Mouse (Mus musculus): ENCODE measurements around the gene N4bp3. TPM values are rescaled to one million over a fixed set of nuclear protein-coding genes. Genes with fewer than 3 reads are reported as not detected.

N4bp3 gene
- total RNA-seq, 1 experiment from 2014 or later = 12.3 TPM

DNA sequence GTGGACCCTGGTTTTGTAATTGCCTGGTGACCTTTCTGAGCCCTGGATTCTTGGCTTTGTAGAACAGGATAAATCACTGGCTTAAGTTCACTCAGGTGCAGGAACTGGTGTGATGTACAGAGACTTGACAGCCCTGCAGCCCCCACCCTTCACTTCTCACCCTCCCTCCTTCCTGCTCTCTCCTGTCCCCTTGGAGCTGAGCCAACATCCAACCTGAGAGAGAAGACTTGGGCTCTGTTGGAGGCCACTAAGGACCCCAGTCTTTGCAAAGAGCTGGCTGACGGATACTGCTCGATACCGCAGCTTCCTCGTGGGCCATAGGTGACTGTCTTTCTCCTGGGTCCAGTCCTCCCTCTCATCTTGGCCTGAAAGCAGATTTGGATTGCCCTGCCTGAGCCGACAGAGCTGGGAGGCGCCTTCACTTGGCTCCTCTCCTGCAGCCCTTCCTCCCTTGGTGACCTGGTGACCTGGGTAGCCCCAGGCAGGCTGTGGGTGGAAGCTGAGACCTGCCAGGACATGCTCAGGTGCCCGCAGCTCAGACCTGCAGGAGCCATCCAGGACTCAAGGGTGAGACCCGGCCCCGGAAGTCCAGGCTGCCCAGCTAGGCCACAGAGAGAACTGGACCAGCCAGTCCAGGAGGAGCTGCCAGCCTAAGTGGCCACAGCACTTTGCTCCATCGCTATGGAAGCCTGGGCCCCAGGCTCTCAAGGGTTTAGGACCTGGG lies 6.3 kb upstream of the N4bp3 start:
- ATAC-seq (ENCODE audit: extremely low read depth, insufficient number of reproducible peaks, low FRiP score, poor library complexity, severe bottlenecking) = no peak

DNA sequence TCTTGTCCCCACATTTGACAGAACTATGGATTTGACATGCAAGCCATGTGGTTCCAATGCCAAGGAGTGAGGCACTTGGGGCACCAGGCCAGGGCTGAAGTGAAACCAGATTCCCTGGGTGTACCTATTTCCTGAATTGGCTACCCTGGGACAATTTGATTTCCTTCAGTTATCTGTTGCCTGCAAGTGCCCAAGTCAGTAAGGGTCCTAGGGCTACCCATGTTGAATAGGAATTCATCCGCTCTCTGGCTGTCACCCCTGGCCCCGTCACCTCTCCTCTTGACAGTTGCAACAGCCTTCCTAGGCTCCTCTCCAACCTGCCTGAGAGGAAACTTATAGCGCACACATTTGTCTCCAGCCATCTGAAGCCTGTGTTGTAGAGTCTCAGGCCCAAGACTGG lies 4.2 kb upstream of the N4bp3 start:
- no peak for ATAC-seq (ENCODE audit: extremely low read depth, insufficient number of reproducible peaks, low FRiP score, poor library complexity, severe bottlenecking)

DNA sequence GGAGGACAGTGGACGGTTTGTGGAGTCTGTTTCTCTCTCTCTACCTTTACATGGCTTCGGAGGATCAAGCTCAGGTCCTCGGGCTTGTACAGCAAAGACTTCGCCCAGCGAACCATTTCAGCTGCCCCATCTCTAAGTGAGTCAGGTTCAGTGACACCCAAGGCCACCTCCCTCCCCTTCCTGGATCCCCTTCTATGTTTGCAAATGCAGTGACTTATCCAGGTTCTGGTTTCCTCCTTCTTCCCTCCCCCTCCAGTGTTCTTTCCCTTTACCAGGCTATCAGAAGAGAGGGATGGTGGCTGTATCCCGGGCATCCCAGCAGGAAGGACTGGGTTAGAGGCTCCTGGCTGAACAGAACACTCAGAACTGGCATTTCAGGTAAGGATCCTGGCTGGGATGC lies 3.1 kb upstream of the N4bp3 start:
- ATAC-seq (ENCODE audit: extremely low read depth, insufficient number of reproducible peaks, low FRiP score, poor library complexity, severe bottlenecking) = no peak

DNA sequence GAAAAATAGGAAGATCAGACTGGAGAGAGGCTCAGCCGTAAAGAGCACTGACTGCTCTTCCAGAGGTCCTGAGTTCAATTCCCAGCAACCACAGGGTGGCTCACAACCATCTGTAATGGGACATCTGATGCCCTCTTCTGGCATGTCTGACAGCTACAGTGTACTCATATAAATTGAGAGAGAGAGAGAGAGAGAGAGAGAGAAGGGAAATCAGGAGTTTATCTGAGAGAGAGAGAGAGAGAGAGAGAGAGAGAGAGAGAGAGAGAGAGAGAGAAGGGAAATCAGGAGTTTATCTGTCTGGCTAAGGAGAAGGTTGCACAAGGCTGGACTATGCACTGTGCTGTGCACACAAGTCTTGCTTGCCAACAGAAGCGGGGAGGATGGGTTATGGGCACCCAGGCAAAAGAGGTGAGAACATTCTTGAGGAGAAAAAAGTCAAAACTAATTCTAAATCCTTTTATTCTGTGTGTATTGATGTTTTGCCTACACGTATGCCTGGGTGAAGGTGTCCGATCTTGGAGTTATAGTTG lies 2.3 kb upstream of the N4bp3 start:
- no peak for ATAC-seq (ENCODE audit: extremely low read depth, insufficient number of reproducible peaks, low FRiP score, poor library complexity, severe bottlenecking)

DNA sequence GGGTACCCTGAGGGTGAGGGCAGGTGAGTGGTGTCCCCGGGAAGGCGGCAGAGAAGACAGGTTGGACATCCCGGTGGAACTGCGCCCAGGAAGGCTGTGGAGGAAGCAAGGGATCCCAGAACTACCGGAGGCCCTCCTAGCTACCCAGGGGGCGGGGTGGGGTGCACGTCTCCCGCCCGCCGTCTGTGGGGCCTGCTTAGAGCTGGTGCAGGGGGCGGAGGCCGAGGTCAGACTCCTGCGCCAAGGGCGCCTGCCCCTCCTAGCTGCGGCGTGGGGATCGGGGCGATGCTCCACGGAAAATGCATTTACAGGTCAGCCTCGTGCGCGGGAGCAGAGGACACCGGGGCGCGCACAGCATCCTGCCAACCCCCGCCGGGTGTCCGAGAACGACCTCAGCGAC lies 381 bp downstream of the N4bp3 start:
- ATAC-seq (ENCODE audit: extremely low read depth, insufficient number of reproducible peaks, low FRiP score, poor library complexity, severe bottlenecking) = no peak

DNA sequence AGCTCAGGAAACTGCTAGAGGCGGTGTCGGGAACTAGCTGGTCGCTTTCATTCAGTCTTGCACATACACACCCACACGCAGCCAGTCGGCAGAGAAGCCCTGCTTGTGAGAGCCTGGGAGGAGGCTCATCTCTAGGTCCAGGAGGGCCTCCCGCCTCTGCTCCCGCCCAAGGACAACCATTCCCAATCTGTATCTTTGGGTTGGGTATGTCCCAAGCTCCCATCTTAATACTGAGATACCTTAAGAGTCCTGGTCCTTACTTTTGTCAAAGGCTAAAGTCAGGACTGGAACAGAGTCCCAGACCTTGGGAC lies 798 bp downstream of the N4bp3 start:
- no peak for ATAC-seq (ENCODE audit: extremely low read depth, insufficient number of reproducible peaks, low FRiP score, poor library complexity, severe bottlenecking)

DNA sequence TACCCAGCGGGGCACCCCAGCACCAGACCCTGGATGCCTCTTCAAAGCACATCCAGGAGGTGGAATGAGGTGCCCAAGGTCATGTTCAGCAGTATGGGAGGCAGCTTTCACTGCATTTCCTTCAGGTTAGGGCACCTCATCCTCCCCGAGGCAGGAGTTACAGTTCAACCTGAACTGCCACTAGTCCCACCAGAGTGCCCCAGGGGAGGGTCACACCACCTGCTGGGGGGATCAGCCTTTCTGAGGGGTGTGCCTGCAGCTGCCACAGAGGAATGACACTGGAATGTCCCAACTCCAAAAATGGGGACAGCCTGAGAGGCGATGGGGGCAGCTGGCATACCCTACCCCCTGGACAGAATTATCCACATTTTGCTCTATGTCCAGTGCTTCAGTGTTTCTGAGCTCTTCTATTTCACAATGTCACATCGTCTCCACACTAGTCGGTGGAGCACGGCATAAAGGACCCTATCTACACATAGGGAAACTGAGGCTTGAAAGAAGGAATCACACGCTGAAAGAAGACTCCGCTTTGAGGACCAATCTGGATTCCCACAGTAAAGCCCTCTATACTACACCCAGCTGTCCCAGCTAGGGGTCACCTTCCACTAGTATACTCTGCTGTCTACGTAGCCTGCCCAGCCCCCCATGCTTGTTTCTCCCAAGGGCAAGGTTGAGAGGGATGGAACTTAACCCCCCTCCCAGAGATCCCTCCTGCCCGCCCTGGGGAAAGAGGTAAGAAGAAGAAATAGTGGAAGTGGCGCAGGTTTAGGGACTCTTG lies 1.3 kb downstream of the N4bp3 start:
- no peak for ATAC-seq (ENCODE audit: extremely low read depth, insufficient number of reproducible peaks, low FRiP score, poor library complexity, severe bottlenecking)

DNA sequence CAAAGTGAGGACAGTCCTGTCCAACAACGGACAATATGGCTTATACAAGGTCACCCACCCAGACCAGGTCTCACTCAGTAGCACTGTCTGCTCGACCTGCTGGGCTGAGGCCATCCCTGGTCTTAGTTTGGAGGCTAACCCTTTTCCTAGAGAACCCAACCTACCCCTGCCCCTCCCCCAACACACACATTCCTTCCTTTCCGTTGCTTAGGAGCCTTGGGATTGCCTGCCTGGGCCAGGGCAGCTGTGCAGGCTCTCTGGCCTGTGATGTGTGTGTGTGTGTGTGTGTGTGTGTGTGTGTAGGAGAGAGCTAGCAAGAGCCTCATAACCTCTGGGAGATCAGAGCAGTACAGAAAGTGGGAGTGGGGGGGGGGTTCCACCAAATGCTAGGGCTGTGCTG lies 2.1 kb downstream of the N4bp3 start:
- no peak for ATAC-seq (ENCODE audit: extremely low read depth, insufficient number of reproducible peaks, low FRiP score, poor library complexity, severe bottlenecking)

DNA sequence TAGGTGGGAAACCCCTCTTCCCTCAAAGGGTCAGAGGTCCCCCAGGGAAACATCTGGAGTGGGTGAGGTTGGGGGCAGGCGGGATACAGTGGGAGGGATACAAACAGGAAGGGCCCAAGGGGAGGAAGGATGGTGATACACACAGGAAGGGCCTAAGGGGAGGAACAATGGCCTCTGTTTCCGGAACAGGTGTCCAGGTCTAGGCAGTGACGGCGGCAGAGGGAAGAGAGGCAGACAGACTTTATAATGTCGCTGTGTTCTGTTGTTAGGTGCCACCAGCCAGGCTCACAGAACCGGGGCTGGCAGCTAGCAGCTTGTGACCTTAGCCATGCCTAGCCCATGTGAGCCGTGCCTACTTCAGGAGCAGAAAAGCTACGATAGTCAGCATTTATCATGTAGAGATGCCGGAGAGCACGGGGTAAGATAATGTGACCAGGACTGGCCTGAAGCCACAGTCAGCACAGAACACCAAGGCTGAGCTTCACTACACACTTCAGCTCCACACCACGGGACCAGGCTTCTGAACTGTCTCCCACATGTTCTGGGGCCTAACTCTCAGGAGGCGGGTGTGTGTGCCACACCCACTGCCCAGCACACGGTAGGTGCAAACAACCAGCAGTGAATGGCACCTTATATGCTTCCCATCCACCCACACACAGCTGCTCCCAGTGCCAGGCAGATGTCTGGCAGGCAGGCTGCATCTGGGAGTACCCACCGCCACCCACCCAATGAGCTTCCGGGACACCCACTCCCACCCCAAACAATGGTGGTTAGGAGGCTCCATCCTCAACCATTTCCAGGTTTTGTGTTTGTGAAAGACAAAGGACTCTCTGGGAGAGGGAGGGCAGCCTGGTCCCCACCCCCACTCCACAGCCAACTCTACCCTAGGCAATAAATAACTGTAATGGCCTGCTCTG lies 3.6 kb downstream of the N4bp3 start:
- no peak for ATAC-seq (ENCODE audit: extremely low read depth, insufficient number of reproducible peaks, low FRiP score, poor library complexity, severe bottlenecking)

DNA sequence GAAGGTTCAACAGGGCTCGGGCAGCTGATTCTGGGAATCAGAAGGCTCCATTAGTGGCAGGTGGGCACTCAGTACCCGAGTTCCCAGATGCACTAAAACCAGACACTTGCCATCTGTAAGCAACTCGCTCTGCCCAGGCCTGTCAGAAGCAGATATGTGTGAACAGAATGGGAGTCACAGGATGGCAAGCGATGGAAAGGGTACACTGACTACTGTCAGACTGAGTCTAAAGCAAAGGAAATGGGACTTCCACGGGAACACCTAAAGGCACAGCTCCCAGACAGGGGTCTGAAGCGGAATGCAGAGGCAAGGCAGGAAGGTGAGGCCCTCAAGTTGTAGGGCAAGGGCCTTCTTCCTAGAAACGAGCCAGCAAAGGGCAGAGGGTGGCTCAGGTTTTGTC lies 4.4 kb downstream of the N4bp3 start:
- no peak for ATAC-seq (ENCODE audit: extremely low read depth, insufficient number of reproducible peaks, low FRiP score, poor library complexity, severe bottlenecking)

DNA sequence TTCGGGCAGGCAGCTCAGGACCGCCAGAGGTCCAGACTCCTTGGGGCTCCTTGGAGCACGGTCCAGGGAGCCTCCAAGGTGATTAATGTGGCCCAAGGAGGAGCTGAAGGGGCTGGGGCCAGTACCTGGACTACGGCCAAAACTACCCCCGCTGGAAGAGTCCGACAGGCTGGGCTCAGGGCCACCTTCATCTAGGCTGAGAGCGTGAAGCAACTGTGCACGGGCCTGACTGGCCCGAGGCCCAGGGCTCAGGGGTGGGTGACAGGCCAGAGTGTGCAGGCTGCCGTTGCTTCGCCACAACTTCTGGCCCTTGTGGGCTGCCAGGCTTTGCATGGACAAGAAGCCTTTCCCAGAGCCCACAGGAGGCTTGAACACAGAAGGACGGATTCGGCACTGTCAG lies 5.3 kb downstream of the N4bp3 start:
- no peak for ATAC-seq (ENCODE audit: extremely low read depth, insufficient number of reproducible peaks, low FRiP score, poor library complexity, severe bottlenecking)

DNA sequence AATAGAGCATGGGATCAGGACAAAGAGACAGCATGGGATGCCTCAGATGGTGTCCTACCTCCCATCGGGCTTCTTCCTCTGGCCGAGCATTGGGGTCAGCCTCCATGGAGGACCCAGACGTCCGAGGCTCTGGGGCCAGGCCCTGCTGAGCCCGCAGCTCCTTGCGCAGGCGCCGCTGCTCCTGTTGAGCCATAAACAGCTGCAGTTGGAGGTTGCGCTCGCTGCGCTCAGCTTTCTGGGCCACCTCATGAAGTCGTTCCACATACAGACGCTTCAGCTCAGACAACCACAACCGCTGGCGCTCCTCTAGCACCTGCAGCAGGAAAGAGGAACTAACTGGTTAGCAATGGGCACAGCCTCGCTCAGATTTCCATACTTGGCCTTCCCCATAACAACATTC lies 6.4 kb downstream of the N4bp3 start:
- peak; percentile 87 for ATAC-seq (ENCODE audit: extremely low read depth, insufficient number of reproducible peaks, low FRiP score, poor library complexity, severe bottlenecking)

DNA sequence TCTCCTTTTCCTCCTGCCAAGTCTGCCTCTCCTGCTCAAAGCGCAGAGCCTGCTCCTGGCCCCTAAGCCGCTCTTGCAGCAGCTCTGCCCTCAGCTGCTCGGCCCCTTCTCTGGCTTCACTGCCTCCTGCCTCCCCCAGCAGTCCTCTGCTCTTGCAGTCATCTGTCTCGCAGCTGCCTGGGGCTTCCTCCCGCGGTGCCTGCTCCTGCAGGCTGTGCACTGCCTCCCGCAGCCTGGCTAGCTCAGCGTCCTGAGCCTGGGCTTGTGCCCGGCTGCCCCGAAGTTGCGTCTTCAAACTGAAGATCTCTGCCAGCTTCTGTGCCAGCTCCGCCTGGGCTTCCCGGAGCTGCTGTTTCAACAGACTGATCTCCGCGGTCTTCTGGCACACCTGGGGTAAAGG lies 6.9 kb downstream of the N4bp3 start:
- ATAC-seq (ENCODE audit: extremely low read depth, insufficient number of reproducible peaks, low FRiP score, poor library complexity, severe bottlenecking) = no peak

DNA sequence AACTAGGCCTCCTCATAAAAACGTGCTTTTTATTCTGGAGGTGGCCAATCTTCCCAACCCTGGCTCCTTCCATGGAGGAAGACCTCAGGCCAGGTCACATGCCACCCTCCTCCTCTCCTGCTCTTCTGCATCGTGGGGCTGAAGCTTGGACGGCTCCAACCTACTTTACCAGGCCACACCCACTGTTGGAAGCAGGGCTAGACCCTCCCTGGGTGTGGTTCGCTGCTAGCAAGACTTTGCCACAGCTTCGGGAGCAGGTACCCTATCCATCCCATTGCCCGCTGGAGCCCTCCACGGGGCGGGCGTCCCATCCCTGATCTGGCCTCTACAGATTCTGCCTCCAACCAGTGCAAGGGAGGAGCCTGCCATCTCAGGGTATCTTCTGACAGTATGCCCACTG lies 7.4 kb downstream of the N4bp3 start:
- no peak for ATAC-seq (ENCODE audit: extremely low read depth, insufficient number of reproducible peaks, low FRiP score, poor library complexity, severe bottlenecking)

DNA sequence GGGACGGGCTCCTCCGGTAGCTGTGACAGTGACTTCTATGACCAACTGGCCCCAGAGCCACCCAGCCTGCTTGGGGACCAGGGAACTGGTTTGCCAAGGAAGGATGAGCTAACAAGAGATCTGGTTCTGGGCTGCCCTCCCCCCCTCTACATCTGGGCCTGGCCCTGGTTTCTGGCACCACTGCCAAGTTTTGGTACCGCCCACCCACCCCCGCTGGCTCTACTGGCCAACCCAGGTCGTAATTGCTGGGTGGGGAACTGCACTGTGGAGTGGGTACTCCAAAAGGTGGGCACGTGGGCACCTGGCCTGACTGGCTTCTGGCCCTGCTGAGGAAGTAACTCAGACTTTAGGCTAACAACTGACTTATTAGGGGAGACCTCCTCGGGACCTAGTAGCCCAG lies 9.9 kb downstream of the N4bp3 start:
- ATAC-seq (ENCODE audit: extremely low read depth, insufficient number of reproducible peaks, low FRiP score, poor library complexity, severe bottlenecking) = no peak

DNA sequence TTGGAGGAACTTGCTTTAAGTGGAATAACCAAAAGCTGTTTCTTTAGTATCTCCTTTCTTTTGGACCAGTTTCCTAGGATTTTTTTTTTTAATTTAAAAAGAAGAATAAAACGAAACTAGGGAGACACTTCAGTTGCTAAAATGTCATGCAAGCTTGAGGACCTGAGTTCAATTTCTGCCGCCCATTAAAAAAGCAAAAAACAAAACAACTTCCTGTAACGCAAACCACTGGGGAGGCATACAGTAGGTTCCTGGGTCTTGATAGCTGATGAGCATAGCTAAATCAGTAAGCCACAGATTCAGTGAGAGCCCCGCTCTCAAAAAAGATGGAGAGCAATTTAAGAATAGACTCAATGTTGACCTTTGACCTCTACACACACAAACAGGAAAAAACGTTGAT lies 12.1 kb downstream of the N4bp3 start:
- ATAC-seq (ENCODE audit: extremely low read depth, insufficient number of reproducible peaks, low FRiP score, poor library complexity, severe bottlenecking) = no peak

DNA sequence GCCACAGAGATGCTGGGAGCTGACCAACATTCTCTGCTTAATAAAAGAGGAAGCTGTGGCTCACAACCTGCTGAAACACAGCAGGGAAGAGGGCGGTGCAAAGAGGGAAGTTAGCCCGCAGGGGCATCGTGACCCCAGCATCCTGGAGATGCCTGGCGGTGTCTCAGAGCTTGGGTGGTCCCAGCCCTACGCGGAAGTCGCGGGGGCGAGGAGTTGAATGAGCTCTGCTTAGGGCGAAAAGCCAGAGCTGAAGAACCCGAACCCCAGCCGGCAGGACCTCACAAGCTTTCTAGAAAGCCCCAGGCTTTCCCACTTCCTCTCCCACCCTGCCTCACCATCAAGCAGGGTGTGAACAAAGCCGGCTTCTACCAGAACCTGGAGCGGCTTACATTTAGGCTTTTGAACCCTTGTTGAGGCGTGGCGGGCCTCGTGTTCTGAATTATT lies 12.6 kb downstream of the N4bp3 start:
- ATAC-seq (ENCODE audit: extremely low read depth, insufficient number of reproducible peaks, low FRiP score, poor library complexity, severe bottlenecking) = peak; percentile 75

DNA sequence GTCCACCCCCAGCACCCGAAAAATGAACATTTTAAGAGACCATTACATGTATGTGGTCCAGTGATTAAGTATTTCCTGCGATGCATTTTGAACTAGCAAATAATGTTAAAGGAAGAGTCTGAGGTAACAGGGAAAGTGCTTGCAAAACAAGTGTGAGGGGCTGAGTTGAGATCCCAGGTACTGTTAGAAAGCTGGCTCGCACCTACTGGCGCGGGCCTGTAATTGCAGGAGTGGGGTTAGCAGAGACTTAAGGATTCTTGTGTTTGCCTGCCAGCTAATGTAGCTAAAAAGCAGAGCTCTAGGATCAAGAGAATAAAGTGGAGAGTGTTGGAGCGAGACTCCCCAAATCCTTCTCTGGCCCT lies 14.3 kb downstream of the N4bp3 start:
- peak; percentile 58; the same call in 1 of the 2 replicates for ATAC-seq (ENCODE audit: extremely low read depth, insufficient number of reproducible peaks, low FRiP score, poor library complexity, severe bottlenecking)

DNA sequence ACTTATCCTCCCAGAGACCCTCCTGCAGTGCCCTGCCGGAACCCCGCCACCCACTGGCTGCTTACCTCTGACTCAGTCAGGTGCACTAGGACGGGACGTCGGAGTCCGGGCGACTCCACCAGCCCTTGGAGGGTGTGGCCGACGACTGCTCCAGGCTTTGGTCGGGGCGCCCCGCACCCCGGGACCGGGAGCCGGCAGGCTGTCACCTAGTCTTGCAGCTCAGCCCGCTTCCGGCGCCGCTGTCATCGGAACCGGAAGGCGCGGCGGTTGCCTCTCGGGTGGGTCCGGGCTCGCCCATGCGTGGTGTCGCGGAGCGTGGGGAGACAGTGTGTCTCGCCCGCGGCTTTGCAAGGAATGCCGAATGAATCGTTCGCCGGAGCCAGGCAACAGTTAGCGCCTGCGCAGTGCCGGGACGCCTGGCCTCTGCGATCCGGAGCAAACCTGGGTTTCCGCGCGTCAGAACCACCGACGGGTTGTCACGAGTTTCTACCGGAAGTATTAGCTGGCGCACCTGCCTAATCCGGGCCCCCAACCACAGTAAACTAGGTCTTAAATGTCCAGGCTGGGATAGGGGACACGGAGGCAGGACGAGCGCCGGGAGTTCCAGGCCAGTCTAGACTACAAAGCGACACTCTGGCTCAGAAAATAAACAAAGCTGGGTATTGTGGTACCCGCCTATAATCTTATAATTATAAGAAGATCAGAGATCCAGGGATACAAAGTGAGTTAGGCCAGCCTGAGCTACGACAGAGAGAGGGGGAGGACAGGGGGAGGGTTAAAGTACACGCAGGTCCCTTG lies 14.9 kb downstream of the N4bp3 start, which contains the start of gene Rmnd5b:
Rmnd5b (minus strand) TSS at position 372 of the 798 bp plus-strand sequence.
- ATAC-seq (ENCODE audit: extremely low read depth, insufficient number of reproducible peaks, low FRiP score, poor library complexity, severe bottlenecking) = peak; percentile 40

Data from neutrophil, adult 5-6 weeks (primary cell).